Mouse (Mus musculus) megakaryocyte-erythroid progenitor cell, adult 5-6 weeks (primary cell): ENCODE data around the gene Rnf4. TPM values are rescaled to one million over a fixed set of nuclear protein-coding genes. Genes with fewer than 3 reads are reported as not detected.

Source experiments
- ATAC-seq: replicated peaks from 2 replicates; pipeline ENCODE4 v1.8.0; 2016; ENCODE audit warnings: mild to moderate bottlenecking, inconsistent platforms; ENCODE audit not compliant: severe bottlenecking, poor library complexity, low FRiP score, low TSS enrichment
- total RNA-seq, 2 experiments: library from RNA; stranded (forward) in 1 of 2; stranded (reverse) in 1 of 2; fragments of 200-1000, 215-1000 nt in 1 of 2; fragments of >200 nt in 1 of 2; fragmentation: Nextera tagmentation in 1 of 2; gene quantifications; 2 replicates each; pipeline ENCODE4 v1.2.3; 2014 to 2017

Gene Rnf4
- 116 and 123 TPM in 2 replicates for total RNA-seq (2014; fragmentation: Nextera tagmentation)
- 112 and 149 TPM in 2 replicates for total RNA-seq (2017)

DNA sequence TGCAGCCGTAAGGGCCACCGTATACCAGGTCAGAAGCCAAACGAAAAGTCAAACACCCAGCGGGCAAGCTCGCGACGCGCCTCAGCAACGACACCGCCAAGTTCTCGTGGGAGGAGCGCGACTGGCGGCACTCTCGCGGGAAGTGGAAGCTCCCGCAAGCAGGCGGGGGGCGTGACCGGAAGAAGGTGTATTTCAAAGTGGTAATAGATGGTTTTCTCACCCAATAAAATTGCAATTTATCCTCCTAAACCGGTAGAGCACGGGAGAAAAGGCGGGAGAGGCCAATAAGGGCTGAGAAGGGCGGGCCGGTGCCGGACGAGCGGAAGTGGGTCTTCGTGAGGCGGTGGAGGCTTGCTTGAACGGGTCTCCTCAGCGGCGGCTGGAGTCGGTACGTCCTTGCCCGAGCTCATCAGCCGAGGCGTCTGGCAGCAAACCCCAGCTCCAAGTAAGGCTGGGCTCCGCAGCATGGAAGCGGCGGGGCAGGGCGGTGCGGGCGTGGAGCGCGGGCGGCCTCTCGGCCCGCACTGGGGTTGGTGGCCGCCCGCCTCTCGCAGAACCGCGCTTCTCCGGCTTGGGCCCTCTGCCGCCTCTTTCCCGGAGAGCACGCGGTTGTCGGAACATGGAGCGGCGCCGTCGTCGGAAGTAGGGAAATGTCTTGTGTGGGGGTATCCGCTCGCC lies at the start of gene Rnf4:
Rnf4 (plus strand) TSS at position 193 of the 678 bp plus-strand sequence.
- peak; percentile 91 for ATAC-seq

DNA sequence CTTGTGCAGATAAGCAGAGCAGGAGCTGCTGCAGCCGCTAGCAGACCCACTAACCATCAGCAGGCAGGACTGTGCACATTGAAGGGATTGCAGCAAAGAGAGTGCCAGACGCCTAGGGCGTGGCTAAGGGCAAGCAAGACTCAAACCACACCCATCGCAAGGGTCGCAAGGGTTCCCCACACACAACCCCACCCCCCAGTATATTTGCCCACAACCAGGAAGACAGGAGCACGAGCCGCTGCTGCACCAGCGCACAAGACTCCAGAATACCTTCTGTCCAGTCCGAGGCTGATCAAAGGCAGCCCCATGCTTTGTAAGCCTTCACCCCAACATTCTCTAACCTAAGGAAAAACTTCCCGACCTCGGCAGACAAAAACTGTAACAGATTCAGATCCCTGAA lies 49.6 kb upstream of the Rnf4 start:
- no peak for ATAC-seq

DNA sequence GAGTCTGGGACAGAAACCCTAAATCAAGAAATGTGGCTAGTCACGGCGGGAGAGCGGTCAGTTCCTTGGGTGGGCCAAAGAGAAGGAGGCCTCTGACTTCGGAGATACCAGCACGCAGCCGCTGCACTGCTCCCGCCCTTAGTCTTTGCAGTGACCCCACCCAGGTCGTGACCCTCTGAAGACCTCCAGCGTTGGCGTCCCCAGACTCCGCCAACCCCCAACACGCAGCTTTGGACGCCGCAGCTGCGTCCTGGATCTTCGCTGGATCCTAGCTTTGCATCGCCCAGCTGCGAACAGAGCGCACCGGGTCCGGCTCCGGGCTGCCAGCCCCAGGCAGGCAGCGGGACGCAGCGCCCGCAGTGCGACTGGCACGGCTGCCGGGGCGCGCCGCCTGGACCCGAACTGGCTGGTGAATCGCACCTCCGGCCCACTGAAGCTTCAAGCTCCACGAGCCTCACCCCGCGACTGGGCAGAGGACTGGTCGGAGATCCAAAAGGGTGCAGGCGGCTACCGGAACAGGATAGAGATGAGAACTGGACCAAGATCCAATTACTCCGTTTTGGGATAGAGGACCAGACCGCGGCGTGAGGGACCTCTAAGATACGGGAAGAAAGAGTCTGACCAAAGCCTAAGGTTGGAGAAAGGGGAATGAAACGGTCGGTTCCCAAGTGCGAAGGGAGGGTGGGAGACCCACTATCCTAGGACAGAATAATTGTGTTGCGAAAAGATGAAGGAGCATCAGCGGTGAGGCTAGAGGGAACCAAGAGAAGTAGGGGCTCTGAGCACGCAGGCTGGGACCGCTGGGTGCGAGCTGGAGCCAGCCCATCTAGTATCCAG lies 48.9 kb upstream of the Rnf4 start:
- no peak for ATAC-seq

DNA sequence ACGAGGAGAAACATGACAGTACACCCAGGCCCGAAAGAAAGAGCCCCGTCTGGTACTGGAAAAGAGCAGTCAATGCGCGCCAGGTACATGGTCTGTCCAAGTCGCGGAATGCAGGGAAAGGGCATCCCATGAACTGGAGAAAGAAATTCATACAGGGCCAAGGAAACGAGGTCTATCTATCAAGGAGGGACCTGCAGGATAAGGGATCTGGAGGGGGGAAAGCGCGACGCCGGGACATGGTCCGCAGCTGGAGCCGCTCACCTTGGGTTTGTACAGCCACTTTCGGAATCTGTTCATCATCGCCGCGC lies 48.3 kb upstream of the Rnf4 start:
- ATAC-seq: no peak

DNA sequence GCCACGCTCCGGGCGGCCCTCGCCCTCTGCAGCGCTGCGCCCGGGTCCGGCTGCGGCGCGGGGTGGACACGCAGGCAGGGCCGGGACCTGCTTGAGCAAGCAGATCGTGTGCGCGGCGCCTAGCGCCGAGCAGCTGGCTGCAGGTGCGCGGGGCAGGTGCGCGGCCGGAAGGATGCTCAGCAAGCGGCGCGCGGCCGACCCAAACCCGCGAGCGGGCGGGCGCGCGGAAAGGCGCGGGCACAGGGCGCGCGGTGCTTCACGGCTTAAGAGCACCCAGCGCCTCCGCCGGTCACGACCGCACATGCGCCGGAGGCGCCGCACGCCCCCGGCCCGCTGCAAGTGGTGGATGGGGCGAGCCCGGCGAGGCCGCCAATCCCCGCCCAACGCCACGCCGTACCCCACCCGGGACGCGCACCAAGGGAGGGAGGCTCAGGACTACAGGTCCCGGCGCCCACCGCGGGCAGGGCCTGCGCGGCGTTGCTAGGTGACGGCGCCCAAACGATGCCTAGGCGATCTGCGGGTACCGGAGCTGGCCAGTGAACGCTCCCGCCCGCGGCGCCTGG lies 47.9 kb upstream of the Rnf4 start, which contains the start of the genes Zfyve28 and Cfap99:
Zfyve28 (minus strand) TSS at position 296 of the 563 bp plus-strand sequence.
Cfap99 (plus strand) TSS at position 447 of the 563 bp plus-strand sequence.
- 0 out of 2 replicates have a peak, but pooled peaks have one; percentile 30 for ATAC-seq

DNA sequence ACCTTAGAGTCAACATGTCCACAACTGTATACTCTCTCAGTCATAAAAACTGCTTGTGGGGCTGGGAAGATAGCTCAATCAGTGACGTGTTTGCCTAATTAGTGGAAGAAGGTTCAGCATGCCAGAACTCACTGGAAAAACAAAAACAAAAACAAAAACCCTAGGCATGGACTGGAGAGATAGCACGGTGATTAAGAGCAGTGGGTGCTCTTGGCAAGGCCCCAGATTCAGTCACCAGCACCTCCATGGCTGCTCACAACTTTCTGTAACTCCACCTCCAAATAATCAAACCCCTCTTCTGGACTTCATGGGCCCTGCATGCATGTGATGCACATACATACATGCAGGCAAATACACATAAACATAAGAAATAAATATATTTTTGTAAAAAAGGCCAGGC lies 46.8 kb upstream of the Rnf4 start:
- ATAC-seq: no peak

DNA sequence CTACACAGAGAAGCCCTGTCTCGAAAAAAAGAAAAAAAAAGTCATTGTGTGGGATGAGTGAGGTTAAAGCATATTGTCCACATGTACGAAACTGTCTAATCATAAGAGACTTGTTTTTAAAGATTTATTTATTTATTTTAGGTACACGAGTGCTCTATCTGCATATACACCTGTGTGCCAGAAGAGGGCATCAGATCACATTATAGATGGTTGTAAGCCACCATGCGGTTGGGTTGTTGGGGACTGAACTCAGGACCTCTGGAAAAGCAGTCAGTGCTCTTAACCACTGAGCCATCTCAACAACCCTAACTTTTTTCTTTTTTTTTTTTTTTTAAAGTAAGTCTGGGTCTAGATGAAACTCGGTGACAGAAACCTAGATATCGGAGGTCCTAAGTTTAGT lies 42.7 kb upstream of the Rnf4 start:
- ATAC-seq: no peak

DNA sequence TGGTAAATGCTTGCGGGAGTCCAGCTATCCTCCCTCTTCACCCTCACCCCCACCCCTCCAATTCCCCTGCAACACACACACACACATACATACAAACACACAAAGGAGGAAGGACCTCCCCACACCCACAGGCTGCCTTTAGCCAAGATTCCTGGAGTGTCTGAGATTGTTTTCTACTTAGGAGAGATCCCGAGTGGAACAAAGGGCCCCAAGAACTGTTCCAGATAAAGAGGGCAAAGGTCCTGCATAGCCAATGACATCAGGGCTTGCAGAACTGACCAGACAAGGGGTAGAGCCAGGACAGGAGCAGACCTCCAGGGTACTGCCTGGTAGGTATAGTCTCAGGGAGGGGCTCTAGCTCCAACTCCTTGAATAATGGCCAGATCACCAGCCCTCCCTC lies 41.4 kb upstream of the Rnf4 start:
- ATAC-seq: no peak

DNA sequence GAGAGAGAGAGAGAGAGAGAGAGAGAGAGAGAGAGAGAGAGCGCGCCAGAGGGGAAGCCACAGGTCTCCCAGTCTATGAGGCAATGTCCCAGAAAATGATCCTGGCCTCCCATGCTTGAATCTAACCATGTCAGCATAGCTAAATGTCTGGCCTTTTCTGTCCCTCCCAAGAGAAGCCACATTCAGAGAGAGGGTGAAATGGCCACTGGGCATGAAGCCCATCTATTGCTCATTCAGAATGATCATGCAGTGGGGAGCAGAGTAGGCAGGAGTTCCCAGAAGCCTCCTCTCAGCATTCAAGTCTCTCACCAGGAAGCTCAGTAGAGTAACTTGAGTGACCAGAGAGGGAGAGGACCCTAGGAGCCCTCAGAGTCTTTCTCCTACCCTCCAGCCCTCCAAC lies 40.9 kb upstream of the Rnf4 start:
- no peak for ATAC-seq

DNA sequence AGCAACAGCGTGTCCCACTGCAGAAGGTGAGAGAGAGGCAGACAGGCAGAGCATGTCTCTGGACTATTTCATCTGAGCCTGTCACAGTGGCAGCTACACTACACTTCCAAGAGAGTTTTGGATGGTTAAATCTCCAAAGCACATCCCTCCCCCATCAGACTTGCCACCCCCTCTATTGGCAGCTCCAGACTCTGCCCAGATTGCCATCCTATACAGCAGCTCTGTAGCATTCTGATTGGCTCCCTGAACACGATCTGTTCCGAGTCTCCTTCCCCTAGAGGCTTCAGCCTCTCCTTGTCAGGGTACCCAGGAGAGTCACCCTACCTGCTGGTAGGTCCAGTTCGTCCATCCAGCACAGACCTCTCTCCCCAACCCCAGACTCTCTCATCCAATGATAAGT lies 38.0 kb upstream of the Rnf4 start:
- ATAC-seq: no peak

DNA sequence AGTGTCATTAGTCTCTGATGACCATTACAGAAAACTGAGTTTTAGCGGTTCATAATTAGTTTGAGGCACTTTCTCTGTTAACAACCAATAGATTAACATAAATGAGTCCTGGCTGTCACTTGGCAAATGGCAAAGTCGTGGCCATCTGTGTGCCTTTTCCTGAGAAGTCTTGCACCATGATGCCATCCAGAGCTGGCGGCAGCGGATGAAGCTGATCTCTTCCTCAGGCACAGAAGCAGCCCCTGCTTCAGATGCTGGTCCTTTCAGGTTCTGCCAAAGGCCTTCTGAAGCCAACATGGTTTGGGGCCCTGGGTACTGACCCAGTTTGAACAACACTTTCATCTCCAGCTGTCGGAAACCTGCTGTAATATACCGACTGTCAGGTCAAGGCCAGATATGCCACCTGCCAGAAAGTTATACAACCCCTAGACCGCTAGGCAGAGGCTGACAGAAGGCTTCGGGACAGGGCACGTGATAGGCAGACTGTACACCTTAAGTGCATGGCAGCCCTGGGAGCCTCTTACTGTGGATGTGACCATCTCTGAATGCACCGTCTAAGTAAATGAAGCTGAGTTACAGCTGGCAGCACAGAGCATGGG lies 37.1 kb upstream of the Rnf4 start:
- ATAC-seq: no peak

DNA sequence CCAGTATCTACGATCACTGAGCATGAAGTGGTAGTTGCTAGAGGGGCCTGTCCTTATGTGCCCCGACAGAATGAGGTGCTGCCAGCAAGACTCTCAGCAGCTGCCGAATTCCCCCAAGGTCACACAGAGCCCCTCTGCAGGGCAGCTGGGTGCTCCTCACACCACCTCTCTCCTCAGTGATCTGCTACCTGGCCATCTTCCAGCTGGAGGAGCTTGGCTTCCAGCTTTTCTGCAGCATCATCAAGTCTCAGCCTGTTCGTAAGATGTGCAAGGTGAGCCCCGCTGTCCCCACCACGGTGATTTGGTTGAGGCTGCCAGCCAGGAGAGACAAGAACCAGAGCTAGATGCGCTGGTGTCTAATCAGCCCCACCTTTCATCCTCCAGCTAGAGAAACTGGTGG lies 33.7 kb upstream of the Rnf4 start:
- no peak for ATAC-seq

DNA sequence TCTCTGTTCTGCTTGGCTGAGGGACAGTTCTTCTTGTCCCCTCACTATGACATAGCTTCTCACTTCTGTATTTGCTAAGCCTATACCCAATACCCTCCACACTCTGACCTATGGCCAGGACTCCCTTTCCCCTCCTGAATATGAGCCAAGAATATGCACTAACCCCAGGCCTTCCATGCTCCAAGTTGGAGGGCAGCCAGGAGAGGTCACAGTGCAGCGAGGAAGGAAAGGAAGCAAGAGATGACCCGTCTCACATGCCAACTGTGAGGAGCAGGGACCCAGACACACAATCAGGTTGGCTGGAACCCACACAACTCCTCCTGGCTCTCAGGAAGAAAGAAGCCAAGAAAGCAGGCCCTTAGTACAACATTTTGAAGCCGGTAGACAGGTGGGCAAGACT lies 27.1 kb upstream of the Rnf4 start:
- no peak for ATAC-seq

DNA sequence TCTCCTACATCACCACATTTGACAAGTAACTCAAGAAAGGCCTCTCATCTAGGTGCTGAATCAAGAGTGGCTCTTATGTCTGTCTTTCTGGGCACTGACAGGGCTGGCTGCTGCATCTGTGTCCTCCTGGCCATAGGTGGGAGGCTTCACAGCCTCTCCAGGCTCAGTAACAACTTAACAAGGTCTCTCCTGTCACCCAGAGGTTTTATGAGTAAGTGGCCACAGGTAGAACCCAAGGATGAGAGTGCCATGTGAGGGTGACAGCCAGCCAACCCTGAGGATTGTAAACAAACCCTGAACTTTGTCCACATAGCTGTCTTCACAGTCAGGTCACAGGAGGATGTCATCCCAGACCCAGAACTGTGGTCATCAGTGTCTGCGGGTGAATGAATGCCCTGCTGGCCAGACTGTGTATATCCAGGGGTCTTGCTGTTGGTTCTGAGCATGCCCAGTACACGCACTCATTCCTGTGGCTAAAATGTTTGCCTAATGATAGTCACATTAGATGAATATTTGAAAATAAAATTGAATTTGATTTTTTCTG lies 16.5 kb upstream of the Rnf4 start:
- ATAC-seq: no peak

DNA sequence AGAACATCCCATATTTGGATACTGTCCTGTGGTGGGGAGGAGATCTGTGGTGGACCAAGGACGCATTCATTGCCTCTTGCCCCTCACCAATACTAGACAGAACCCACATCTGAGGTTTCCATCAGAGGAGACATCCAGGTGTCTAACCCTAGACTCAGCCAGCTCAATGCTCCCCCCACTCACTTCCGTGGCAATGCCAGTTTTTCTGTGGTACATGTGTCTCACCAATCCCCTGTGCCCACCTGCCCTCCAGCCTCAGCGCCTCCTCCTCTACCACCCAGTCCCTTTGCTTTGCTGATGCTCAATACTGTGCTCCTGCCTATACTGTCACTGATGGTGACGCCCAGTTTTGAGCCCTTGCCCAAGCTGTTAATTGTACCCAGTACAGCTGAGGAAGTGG lies 14.9 kb upstream of the Rnf4 start:
- no peak for ATAC-seq

DNA sequence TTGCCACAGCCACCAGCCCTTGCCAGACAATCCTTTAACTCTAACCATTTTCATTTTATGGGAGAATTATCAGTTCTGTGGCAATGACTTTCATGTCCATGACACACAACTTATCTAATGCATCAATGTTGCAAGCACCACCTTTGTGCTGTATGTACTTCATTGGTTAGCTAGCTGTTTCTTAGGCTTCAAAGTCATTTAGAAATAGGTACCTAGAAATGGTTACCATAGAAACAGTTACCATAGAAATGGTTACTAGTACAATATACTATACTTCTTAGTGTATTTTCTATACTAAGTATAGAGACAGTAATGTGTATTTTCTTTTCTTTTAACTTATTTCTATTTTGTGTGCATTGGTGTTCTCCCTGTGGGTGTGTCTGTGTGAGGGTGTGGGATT lies 10.8 kb upstream of the Rnf4 start:
- no peak for ATAC-seq

DNA sequence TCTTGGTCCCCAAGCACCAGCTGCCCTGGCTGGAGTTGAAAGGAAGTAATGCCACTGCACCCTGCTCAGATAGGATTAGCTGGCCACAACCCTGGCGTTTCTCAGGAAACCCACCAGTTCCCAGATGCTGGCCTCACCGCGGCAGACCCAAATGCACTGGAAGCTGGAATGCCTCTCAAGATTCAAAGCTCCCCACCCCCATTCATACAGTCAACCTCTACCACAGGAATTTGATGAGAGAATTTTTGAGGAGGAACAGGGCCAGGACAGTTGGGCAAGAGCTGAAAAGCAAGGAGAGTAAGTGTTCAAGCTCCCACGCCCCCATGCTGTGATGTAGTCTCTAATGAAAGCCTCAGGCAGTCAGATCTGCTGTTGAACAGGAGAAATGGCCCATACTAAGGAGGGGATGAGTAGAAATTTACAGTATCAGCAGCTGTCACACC lies 9.8 kb upstream of the Rnf4 start:
- ATAC-seq: no peak

DNA sequence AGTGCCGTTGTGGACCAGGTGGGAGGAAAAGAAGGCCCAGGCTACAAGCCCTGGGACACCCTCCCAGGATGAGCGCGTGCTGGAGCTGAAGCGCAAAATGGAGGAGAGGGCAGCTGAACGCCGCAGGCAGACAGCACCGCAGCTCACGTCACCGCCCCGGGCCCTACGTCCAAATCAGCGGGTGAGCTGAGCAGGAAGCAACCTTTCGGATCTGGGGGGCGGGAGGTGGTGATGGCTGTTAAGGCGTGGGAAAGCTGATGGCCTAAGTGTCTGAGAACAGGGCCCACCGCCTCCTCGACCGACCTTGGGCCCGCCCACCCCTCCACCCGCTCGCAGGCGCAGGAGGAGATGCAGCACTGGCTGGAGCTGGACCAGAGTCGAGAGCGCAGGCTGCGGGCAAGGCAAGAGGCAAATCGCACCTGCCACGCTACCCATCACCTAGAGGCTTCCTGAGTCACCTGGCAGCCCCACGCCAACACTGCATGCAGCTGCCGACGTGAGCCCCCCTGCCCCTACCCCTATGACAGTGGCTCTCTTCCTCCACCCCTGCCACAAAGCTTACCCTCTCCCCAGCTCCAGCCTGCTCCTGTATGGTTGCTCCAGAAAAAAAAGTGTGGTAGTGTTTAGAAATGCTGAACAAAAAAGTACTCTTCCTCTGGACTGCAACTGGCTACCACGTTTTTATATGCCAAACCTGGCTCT lies 9.1 kb upstream of the Rnf4 start:
- 0 out of 2 replicates have a peak, but pooled peaks have one; percentile 44 for ATAC-seq

DNA sequence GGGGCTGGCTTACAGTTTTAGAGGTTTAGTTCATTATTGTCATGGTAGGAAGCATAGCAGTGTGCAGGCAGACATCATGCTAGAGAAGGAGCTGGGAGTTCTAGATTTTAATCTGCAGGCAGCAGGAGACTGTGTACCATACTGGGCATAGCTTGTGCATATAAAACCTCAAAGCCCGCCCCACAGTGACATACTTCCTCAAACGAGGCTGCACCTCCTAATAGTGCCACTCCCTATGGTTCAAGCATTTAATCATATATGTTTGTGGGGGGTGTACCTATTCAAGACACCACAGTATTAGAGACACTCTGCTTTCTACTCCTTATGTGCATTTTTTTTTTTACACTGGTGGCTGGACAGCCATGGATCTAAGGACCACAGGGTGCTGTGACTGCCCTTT lies 6.0 kb upstream of the Rnf4 start:
- ATAC-seq: no peak
